Mouse (Mus musculus): ENCODE results near the gene Krtap19-2. TPM values are rescaled to one million over a fixed set of nuclear protein-coding genes. Genes with fewer than 3 reads are reported as not detected.

Gene Krtap19-2
- polyA plus RNA-seq (2012), result not detected in 2 replicates

- no peak for TF ChIP-seq GATA1 (IDR thresholded peaks at IDR 0.05; ENCODE audit: low read length)
These were observed at the start of gene Krtap19-2 for GRCm38 (mm10) chr16:88874169-88874568. Gene Krtap19-2 (minus strand): TSS chr16:88874269.

GRCm38 (mm10) chr16:88896357-88896756, 22.3 kb upstream of the Krtap19-2 start, which contains the start of gene Krtap19-5:
Gene Krtap19-5 (minus strand): TSS chr16:88896457.
- TF ChIP-seq GATA1 (IDR thresholded peaks at IDR 0.05; ENCODE audit: low read length), result no peak

- TF ChIP-seq GATA1 (IDR thresholded peaks at IDR 0.05; ENCODE audit: low read length), result no peak
These were observed 12.8 kb upstream of the Krtap19-2 start for GRCm38 (mm10) chr16:88886870-88887269.

- no peak for TF ChIP-seq GATA1 (IDR thresholded peaks at IDR 0.05; ENCODE audit: low read length)
These were observed 10.9 kb upstream of the Krtap19-2 start, which contains the start of gene Krtap19-4 for GRCm38 (mm10) chr16:88884989-88885388. Gene Krtap19-4 (minus strand): TSS chr16:88885089.

GRCm38 (mm10) chr16:88877938-88878337, 3.9 kb upstream of the Krtap19-2 start, which contains the start of gene Krtap19-3:
Gene Krtap19-3 (minus strand): TSS chr16:88878038.
- no peak for TF ChIP-seq GATA1 (IDR thresholded peaks at IDR 0.05; ENCODE audit: low read length)

GRCm38 (mm10) chr16:88869311-88869710, 4.8 kb downstream of the Krtap19-2 start, which contains the start of gene Krtap19-1:
Gene Krtap19-1 (minus strand): TSS chr16:88869411.
- TF ChIP-seq GATA1 (IDR thresholded peaks at IDR 0.05; ENCODE audit: low read length), result no peak

- TF ChIP-seq GATA1 (IDR thresholded peaks at IDR 0.05; ENCODE audit: low read length), result no peak
These were observed 9.1 kb downstream of the Krtap19-2 start for GRCm38 (mm10) chr16:88864887-88865407.

GRCm38 (mm10) chr16:88851450-88851849, 22.6 kb downstream of the Krtap19-2 start:
- TF ChIP-seq GATA1 (IDR thresholded peaks at IDR 0.05; ENCODE audit: low read length), result no peak

- no peak for TF ChIP-seq GATA1 (IDR thresholded peaks at IDR 0.05; ENCODE audit: low read length)
These were observed 25.5 kb downstream of the Krtap19-2 start for GRCm38 (mm10) chr16:88848558-88848957.

- no peak for TF ChIP-seq GATA1 (IDR thresholded peaks at IDR 0.05; ENCODE audit: low read length)
These were observed 26.7 kb downstream of the Krtap19-2 start for GRCm38 (mm10) chr16:88847363-88847762.

- no peak for TF ChIP-seq GATA1 (IDR thresholded peaks at IDR 0.05; ENCODE audit: low read length)
These were observed 47.1 kb downstream of the Krtap19-2 start for GRCm38 (mm10) chr16:88826978-88827377.

- TF ChIP-seq GATA1 (IDR thresholded peaks at IDR 0.05; ENCODE audit: low read length), result no peak
These were observed 47.9 kb downstream of the Krtap19-2 start, which contains the start of gene Krtap14 for GRCm38 (mm10) chr16:88826095-88826652. Gene Krtap14 (minus strand): TSS chr16:88826145.

GRCm38 (mm10) chr16:88823736-88824135, 50.3 kb downstream of the Krtap19-2 start:
- no peak for TF ChIP-seq GATA1 (IDR thresholded peaks at IDR 0.05; ENCODE audit: low read length)

Other genes starting within 250 kb of the Krtap19-2 start
- gene 2310079G19Rik, start 246.6 kb downstream of the Krtap19-2 start, polyA plus RNA-seq (2012), result not detected in 2 replicates
- not detected in 2 replicates for gene Krtap26-1, start 226.5 kb downstream of the Krtap19-2 start, polyA plus RNA-seq (2012)
- not detected in 2 replicates for gene Krtap27-1, start 202.6 kb downstream of the Krtap19-2 start, polyA plus RNA-seq (2012)
- gene 2310061N02Rik, start 166.3 kb downstream of the Krtap19-2 start, polyA plus RNA-seq (2012), result not detected in 2 replicates
- not detected in 2 replicates for gene Krtap13-1, start 145.4 kb downstream of the Krtap19-2 start, polyA plus RNA-seq (2012)
- gene Krtap13, start 122.6 kb downstream of the Krtap19-2 start, polyA plus RNA-seq (2012), result not detected in 2 replicates
- not detected in 2 replicates for gene 2310034C09Rik, start 115.4 kb downstream of the Krtap19-2 start, polyA plus RNA-seq (2012)
- gene 2310057N15Rik, start 100.1 kb downstream of the Krtap19-2 start, polyA plus RNA-seq (2012), result not detected in 2 replicates
- gene Gm5965, start 96.4 kb downstream of the Krtap19-2 start, polyA plus RNA-seq (2012), result not detected in 2 replicates
- gene Gm20741, start 62.0 kb downstream of the Krtap19-2 start, polyA plus RNA-seq (2012), result not detected in 2 replicates
- gene Krtap15, start 54.1 kb downstream of the Krtap19-2 start, polyA plus RNA-seq (2012), result not detected in 2 replicates
- gene Krtap14, start 48.1 kb downstream of the Krtap19-2 start, polyA plus RNA-seq (2012), result not detected in 2 replicates
- gene Krtap19-1, start 4.9 kb downstream of the Krtap19-2 start, polyA plus RNA-seq (2012), result not detected in 2 replicates
- gene Krtap19-3, start 3.8 kb upstream of the Krtap19-2 start, polyA plus RNA-seq (2012), result not detected in 2 replicates
- gene Krtap19-4, start 10.8 kb upstream of the Krtap19-2 start, polyA plus RNA-seq (2012), result not detected in 2 replicates
- not detected in 2 replicates for gene Krtap19-5, start 22.2 kb upstream of the Krtap19-2 start, polyA plus RNA-seq (2012)
- not detected in 2 replicates for gene Krtap19-9b, start 58.0 kb upstream of the Krtap19-2 start, polyA plus RNA-seq (2012)
- gene Krtap16-3, start 88.6 kb upstream of the Krtap19-2 start, polyA plus RNA-seq (2012), result not detected in 2 replicates
- not detected in 2 replicates for gene Krtap22-2, start 136.5 kb upstream of the Krtap19-2 start, polyA plus RNA-seq (2012)
- gene Gm10229, start 141.0 kb upstream of the Krtap19-2 start, polyA plus RNA-seq (2012), result not detected in 2 replicates
- not detected in 2 replicates for gene Krtap6-1, start 157.4 kb upstream of the Krtap19-2 start, polyA plus RNA-seq (2012)
- gene Gm10228, start 167.2 kb upstream of the Krtap19-2 start, polyA plus RNA-seq (2012), result not detected in 2 replicates
- gene Krtap6-5, start 173.6 kb upstream of the Krtap19-2 start, polyA plus RNA-seq (2012), result not detected in 2 replicates
- gene 1110025L11Rik, start 189.7 kb upstream of the Krtap19-2 start, polyA plus RNA-seq (2012), result not detected in 2 replicates
- gene Krtap6-3, start 209.7 kb upstream of the Krtap19-2 start, polyA plus RNA-seq (2012), result not detected in 2 replicates

Data from G1E-ER4 (cell line).